Mouse (Mus musculus) G1E (cell line): ENCODE measurements around the gene Tbc1d22a. TPM values are rescaled to one million over a fixed set of nuclear protein-coding genes. Genes with fewer than 3 reads are reported as not detected.

Source experiments
- ATAC-seq: 2 replicates; pipeline ENCODE4 v1.8.0; 2016; ENCODE audit warnings: mild to moderate bottlenecking; ENCODE audit not compliant: insufficient number of reproducible peaks, poor library complexity, low FRiP score, severe bottlenecking; ENCODE audit errors: extremely low read depth
- DNase-seq: peaks from one replicate; pipeline ENCODE4 v3.0.0; 2012; ENCODE audit warnings: low spot score
- H3K27me3 ChIP-seq: 2 replicates; pipeline ENCODE4 v1.6.1; 2012; ENCODE audit warnings: mild to moderate bottlenecking, low read length, inconsistent platforms; ENCODE audit not compliant: insufficient read depth
- H3K36me3 ChIP-seq: replicated peaks from 2 replicates; pipeline ENCODE3; 2012; ENCODE audit warnings: mild to moderate bottlenecking, inconsistent platforms
- H3K4me1 ChIP-seq: 2 replicates; pipeline ENCODE4 v1.6.1; 2012; ENCODE audit warnings: low read depth, low read length, inconsistent platforms, mixed read lengths; ENCODE audit not compliant: insufficient read depth
- H3K4me3 ChIP-seq: 2 replicates; pipeline ENCODE4 v1.5.1; 2012; ENCODE audit warnings: low read depth, mild to moderate bottlenecking, inconsistent platforms, low read length, moderate library complexity, mixed read lengths
- H3K9me3 ChIP-seq: replicated peaks from 2 replicates; pipeline ENCODE4 v1.6.1; 2012; ENCODE audit warnings: inconsistent platforms
- CTCF ChIP-seq: IDR thresholded peaks from 2 replicates; pipeline ENCODE4 v1.5.1; 2012; ENCODE audit warnings: low read depth, low read length, inconsistent platforms, mixed read lengths
- GATA1 ChIP-seq: IDR thresholded peaks from 2 replicates; pipeline ENCODE4 v1.6.1; 2012; ENCODE audit warnings: borderline replicate concordance, low read length, inconsistent platforms, mixed read lengths
- GATA2 ChIP-seq: IDR thresholded peaks from 2 replicates; pipeline ENCODE4 v1.6.1; 2012; ENCODE audit warnings: low read depth, low read length, inconsistent platforms, borderline replicate concordance
- POLR2AphosphoS5 ChIP-seq: IDR thresholded peaks from 2 replicates; pipeline ENCODE4 v1.6.1; 2012; ENCODE audit warnings: low read depth, low read length, inconsistent platforms; ENCODE audit not compliant: insufficient replicate concordance
- TAL1 ChIP-seq: conservative IDR thresholded peaks from 2 replicates; pipeline ENCODE4 v1.6.1; 2012; ENCODE audit warnings: low read depth, low read length, inconsistent platforms, mixed read lengths
- polyA plus RNA-seq: library from polyadenylated mRNA; stranded (reverse); fragments of >175 nt; gene quantifications from 2 replicates; pipeline ENCODE4 v1.2.3, GENCODE M21; 2012
- total RNA-seq, 2 experiments: library from RNA; stranded (forward) in 1 of 2; stranded (reverse) in 1 of 2; fragments of 200-1000 nt in 1 of 2; fragments of >200 nt in 1 of 2; fragmentation: Nextera tagmentation in 1 of 2; gene quantifications; 2 replicates each; pipeline ENCODE4 v1.2.3; 2014 to 2017

Tbc1d22a gene
- total and polyA plus RNA-seq, 3 experiments, result 11.5 to 13.6 (median 11.9) TPM

DNA sequence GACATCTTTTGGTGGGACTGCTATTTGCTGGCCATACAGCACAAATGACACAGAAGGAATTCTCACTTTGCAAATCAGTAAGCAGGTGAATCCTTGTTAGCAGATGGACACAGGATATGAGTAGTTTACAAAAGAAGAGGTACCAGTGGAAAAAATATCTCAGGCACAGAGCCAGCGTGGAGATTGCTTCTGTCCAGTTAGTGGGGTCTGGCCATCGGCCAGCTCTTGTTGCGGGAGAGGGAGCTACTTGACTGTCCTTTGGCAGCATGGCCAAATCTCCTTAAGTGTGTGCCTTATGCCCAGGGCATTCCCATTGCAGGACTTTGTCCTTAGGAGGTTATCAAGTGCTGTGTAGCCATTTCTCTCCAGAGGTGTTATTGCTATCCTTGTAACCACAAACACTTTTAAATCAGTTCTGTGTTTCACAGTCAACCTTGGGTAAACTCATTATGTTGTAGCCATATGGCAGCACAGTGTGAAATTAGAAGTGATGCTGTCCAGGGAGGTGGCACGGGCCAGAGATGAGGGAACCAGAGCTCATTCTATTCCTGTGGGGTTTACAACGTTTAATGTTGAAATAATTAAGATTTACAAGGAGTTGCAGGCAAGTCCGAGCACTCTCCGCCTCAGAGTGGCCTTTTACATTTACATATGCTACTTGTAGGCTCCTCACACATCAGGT, 17.7 kb downstream of the Tbc1d22a start:
- Histone ChIP-seq H3K27me3 (no peaks in the 10 kb centered on the region), H3K36me3 (peaks cover 64% of the 10 kb centered on the region), H3K9me3 (no peaks in the 10 kb centered on the region), H3K4me3 (no peak overlapping the region), H3K4me1 (peaks cover 16% of the 10 kb centered on the region)
- ATAC-seq (no peak), DNase-seq (no peak)
- no peak for TF ChIP-seq GATA2
- no peak for TF ChIP-seq POLR2AphosphoS5
- TF ChIP-seq TAL1, result no peak
- TF ChIP-seq CTCF, result no peak
- no peak for TF ChIP-seq GATA1

DNA sequence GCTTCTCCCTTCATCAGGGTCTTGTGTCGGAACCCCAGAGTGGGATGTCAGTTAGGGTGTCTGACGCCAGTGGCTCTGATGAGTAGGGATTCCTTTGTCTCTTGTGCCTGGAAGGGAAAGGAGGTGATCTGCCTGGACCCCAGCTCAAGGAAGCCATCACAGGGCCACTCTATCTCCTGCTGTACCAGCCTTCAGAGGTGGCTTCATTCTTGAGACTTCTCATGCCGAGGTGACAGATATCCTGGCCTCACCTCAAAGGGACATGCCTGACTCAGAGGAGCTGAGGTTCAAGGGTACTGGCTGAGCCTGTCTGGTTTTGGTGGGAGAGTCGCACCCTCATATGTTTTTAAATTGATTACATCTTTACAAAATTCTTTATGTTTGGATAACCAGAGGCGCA, 19.7 kb downstream of the Tbc1d22a start:
- TF ChIP-seq CTCF, result no peak
- no peak for TF ChIP-seq POLR2AphosphoS5
- TF ChIP-seq GATA2, result no peak
- TF ChIP-seq GATA1, result no peak
- TF ChIP-seq TAL1, result no peak
- no peak for DNase-seq
- Histone ChIP-seq H3K4me3 (no peak overlapping the region), H3K27me3 (no peaks in the 10 kb centered on the region), H3K9me3 (no peaks in the 10 kb centered on the region), H3K36me3 (peaks cover 77% of the 10 kb centered on the region), H3K4me1 (peaks cover 12% of the 10 kb centered on the region)
- no peak for ATAC-seq

DNA sequence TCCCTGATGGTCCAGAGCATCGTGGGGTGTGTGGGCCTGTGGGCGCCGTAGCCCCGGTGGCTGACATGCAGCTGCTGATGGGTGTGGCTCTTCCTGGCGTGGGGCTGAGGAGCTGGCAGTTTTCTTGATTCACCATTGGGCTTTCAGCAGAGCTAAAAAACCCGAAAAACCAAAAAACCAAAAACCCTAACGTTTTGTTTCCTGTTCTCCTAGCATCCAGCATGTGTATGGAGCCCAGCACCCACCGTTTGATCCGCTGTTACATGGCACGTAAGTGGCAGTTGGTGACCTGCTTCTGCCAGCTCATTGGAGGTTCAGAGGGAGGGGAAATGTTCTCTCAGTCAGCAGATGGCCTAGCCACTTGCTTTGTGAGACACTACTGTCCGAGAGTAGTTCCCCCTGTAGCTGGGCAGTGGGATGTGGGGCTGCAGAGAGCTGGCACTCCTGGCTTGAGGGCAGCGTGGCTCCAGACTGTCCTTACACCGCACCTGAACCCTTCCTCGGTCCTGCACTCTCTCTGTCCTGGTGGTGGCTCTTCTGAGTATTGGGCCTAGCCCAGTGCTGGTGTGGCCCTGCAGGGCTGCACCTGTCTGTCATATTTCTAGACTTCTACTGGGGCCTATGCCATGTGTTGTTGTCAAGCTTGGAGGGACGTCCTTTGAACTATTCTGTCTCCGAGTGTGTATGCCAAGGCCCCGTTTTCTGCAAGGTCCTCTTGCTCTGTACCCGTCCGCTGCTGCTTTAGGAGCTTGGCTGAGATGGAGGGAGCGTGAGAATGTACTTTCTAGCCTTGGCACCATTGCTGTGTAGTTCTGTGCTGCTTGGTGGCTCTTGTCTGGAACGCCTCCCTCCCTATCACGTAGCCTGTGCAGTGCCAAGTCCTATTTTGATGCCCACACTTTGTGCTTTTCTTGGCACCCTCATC, 20.5 kb downstream of the Tbc1d22a start:
- ATAC-seq (no peak), DNase-seq (no peak)
- peaks cover 4% of the 10 kb centered on the region for H3K4me1 ChIP-seq
- no peaks in the 10 kb centered on the region for H3K9me3 ChIP-seq
- no peak overlapping the region for H3K4me3 ChIP-seq
- no peaks in the 10 kb centered on the region for H3K27me3 ChIP-seq
- peaks cover 78% of the 10 kb centered on the region for H3K36me3 ChIP-seq
- TF ChIP-seq CTCF (no peak), POLR2AphosphoS5 (no peak), TAL1 (no peak)

DNA sequence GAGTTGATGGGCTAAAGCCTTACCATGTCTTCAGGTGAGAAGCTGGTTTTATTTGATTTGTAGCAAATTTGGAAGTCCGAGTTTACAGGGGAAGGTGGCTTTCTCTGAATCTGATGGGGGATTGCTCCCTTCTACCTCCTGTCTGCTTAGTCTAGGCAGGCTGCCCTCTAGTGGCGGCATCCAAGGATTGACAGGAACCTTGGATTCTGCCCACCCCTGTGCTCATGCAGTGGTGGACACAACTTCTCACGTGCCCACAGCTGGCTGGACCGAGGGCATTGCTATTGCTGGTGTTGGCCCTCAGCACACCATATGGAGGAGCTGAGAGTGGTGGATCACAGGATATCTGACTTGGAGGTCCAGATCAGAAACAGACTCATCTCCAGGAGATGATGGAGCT, 22.0 kb downstream of the Tbc1d22a start:
- DNase-seq (peak; percentile 64), ATAC-seq (peak; percentile 64)
- no peaks in the 10 kb centered on the region for H3K9me3 ChIP-seq
- no peak overlapping the region for H3K4me3 ChIP-seq
- H3K27me3 ChIP-seq, result no peaks in the 10 kb centered on the region
- H3K4me1 ChIP-seq, result peaks cover 4% of the 10 kb centered on the region; the same call in 1 of the 2 replicates
- TF ChIP-seq GATA2 (no peak), CTCF (peak; percentile 76)
- H3K36me3 ChIP-seq, result peaks cover 82% of the 10 kb centered on the region

DNA sequence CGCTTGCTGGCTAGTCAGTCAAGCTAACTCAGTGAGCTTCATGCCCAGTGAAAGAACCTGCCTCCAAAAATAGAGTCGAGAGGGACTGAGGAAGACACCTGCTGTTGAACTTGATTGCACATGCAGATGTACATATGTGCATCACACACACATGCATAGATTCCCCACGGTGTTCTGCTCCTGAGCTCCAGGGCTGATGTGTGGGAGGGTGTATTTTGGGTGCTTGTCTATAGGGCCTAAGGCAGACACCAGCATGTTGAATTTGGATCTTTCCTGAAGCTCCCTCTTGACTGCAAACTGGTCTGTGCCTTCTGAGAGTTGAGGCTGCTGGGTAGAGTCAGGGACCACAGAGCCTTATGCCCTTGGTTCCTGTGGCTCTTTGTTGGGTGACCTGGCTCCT, 23.8 kb downstream of the Tbc1d22a start:
- TF ChIP-seq POLR2AphosphoS5 (no peak), CTCF (no peak), GATA2 (no peak), GATA1 (no peak), TAL1 (no peak)
- Histone ChIP-seq H3K36me3 (peaks cover 92% of the 10 kb centered on the region), H3K9me3 (no peaks in the 10 kb centered on the region), H3K4me3 (no peak overlapping the region), H3K4me1 (peaks cover 4% of the 10 kb centered on the region; the same call in 1 of the 2 replicates), H3K27me3 (no peaks in the 10 kb centered on the region)
- ATAC-seq, result no peak
- no peak for DNase-seq

DNA sequence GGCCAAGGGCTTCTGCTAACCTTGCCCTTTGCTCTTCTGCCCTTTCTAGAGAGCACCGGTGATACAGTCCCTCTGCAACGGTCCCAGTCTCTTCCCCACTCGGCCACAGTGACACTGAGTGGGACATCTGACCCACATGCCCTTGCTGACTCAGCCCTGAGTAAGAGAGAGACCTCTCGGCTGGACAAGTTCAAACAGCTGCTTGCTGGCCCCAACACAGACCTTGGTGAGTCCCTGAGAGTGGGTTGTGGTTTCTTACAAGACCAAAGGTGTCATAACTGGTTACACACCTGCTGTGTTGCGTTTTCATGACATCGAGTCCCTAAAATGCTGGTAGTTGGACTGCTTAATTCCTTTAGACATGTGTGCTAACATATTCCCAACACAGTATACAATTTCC, 24.8 kb downstream of the Tbc1d22a start:
- no peak for ATAC-seq
- no peaks in the 10 kb centered on the region for H3K9me3 ChIP-seq
- TF ChIP-seq GATA1, result no peak
- TF ChIP-seq POLR2AphosphoS5, result no peak
- TF ChIP-seq GATA2, result no peak
- TF ChIP-seq TAL1, result no peak
- DNase-seq, result no peak
- H3K36me3 ChIP-seq, result peaks cover 96% of the 10 kb centered on the region
- no peak overlapping the region for H3K4me3 ChIP-seq
- H3K4me1 ChIP-seq, result peaks cover 4% of the 10 kb centered on the region; the same call in 1 of the 2 replicates
- no peaks in the 10 kb centered on the region for H3K27me3 ChIP-seq
